Mouse (Mus musculus) MEL (cell line): ENCODE data around the gene Atrx. TPM values are rescaled to one million over a fixed set of nuclear protein-coding genes. Genes with fewer than 3 reads are reported as not detected.
A peak's percentile ranks its signal among the peaks of the same experiment; 100 is the strongest.

Experiments
- DNase-seq: peaks from one replicate; pipeline ENCODE4 v3.0.0; 2011; ENCODE audit warnings: low read depth, low spot score
- H3K27ac ChIP-seq: 2 replicates; pipeline ENCODE4 v1.5.1; 2012; ENCODE audit warnings: low read depth, mild to moderate bottlenecking, control low read depth, low read length, moderate library complexity; ENCODE audit not compliant: control insufficient read depth
- H3K27me3 ChIP-seq, 2 experiments: fragments of 150-350 bp in 1 of 2; sonication (generic) in 1 of 2; 2 replicates each; pipeline ENCODE4 v1.6.1; 2012; ENCODE audit warnings: low read length in 2 of 2, mild to moderate bottlenecking in 2 of 2, improper control_type of control experiment in 1 of 2, moderate library complexity in 1 of 2; ENCODE audit not compliant: insufficient read depth in 2 of 2, control insufficient read depth in 1 of 2
- H3K36me3 ChIP-seq, 2 experiments: 2 replicates each; pipeline ENCODE4 v1.6.1; 2012 to 2014; ENCODE audit warnings: low read length in 2 of 2, improper control_type of control experiment in 1 of 2, inconsistent platforms in 1 of 2, mild to moderate bottlenecking in 1 of 2; ENCODE audit not compliant: insufficient read depth in 2 of 2, control insufficient read depth in 1 of 2
- H3K4me1 ChIP-seq, 2 experiments: fragments of 150-350 bp in 1 of 2; sonication (generic) in 1 of 2; 2 replicates each; pipeline ENCODE4 v1.6.1; 2012; ENCODE audit warnings: low read length in 2 of 2, improper control_type of control experiment in 1 of 2, mild to moderate bottlenecking in 1 of 2; ENCODE audit not compliant: insufficient read depth in 2 of 2, control insufficient read depth in 1 of 2
- H3K4me3 ChIP-seq, 2 experiments: fragments of 150-350 bp in 1 of 2; sonication (generic) in 1 of 2; 2 replicates each; pipeline ENCODE4 v1.5.1; 2012; ENCODE audit warnings: low read depth in 2 of 2, low read length in 2 of 2, mild to moderate bottlenecking in 2 of 2, moderate library complexity in 2 of 2, control low read depth in 1 of 2, improper control_type of control experiment in 1 of 2; ENCODE audit not compliant: control insufficient read depth in 1 of 2, insufficient read depth in 1 of 2
- H3K79me2 ChIP-seq: 2 replicates; pipeline ENCODE4 v1.6.1; 2012; ENCODE audit warnings: mild to moderate bottlenecking, low read length, moderate library complexity; ENCODE audit not compliant: control insufficient read depth, poor library complexity, insufficient read depth
- H3K9ac ChIP-seq: 2 replicates; pipeline ENCODE4 v1.6.1; 2012; ENCODE audit warnings: low read depth, mild to moderate bottlenecking, control low read depth, low read length, moderate library complexity; ENCODE audit not compliant: control insufficient read depth, poor library complexity, severe bottlenecking
- H3K9me3 ChIP-seq: fragments of 150-350 bp; sonication (generic); replicated peaks from 2 replicates; pipeline ENCODE4 v1.6.1; 2012; ENCODE audit warnings: mild to moderate bottlenecking, low read length, improper control_type of control experiment, moderate library complexity; ENCODE audit not compliant: insufficient read depth
- CHD1 ChIP-seq: IDR thresholded peaks from 2 replicates; pipeline ENCODE4 v1.6.1; 2012; ENCODE audit warnings: low read depth, mild to moderate bottlenecking, inconsistent platforms, low read length, improper control_type of control experiment
- CHD2 ChIP-seq: IDR thresholded peaks from 2 replicates; pipeline ENCODE4 v1.6.1; 2011; ENCODE audit warnings: low read length, improper control_type of control experiment
- CTCF ChIP-seq, 3 experiments: IDR thresholded peaks in 2 of 3; conservative IDR thresholded peaks in 1 of 3; 2 replicates each; pipeline ENCODE4 v1.5.1; 2011 to 2012; ENCODE audit warnings: low read length in 3 of 3, low read depth in 2 of 3, mild to moderate bottlenecking in 2 of 3, improper control_type of control experiment in 1 of 3, inconsistent platforms in 1 of 3, mixed read lengths in 1 of 3, moderate library complexity in 1 of 3; ENCODE audit not compliant: control insufficient read depth in 1 of 3, insufficient read depth in 1 of 3, poor library complexity in 1 of 3, severe bottlenecking in 1 of 3
- E2F4 ChIP-seq: IDR thresholded peaks from 2 replicates; pipeline ENCODE4 v1.6.1; 2011; ENCODE audit warnings: low read depth, low read length, improper control_type of control experiment, borderline replicate concordance
- ELF1 ChIP-seq: IDR thresholded peaks from 2 replicates; pipeline ENCODE4 v1.6.1; 2014; ENCODE audit warnings: low read depth, mild to moderate bottlenecking, inconsistent platforms, low read length, improper control_type of control experiment, moderate library complexity
- EP300 ChIP-seq, 2 experiments: IDR thresholded peaks; 2 replicates each; pipeline ENCODE4 v1.6.1; 2011; ENCODE audit warnings: improper control_type of control experiment in 2 of 2, low read length in 2 of 2, low read depth in 1 of 2, mild to moderate bottlenecking in 1 of 2
- ETS1 ChIP-seq: IDR thresholded peaks from 2 replicates; pipeline ENCODE4 v1.6.1; 2012; ENCODE audit warnings: low read depth, mild to moderate bottlenecking, inconsistent platforms, low read length, improper control_type of control experiment, moderate library complexity
- GABPA ChIP-seq: IDR thresholded peaks from 2 replicates; pipeline ENCODE4 v1.6.1; 2012; ENCODE audit warnings: low read depth, mild to moderate bottlenecking, inconsistent platforms, low read length, improper control_type of control experiment, moderate library complexity
- GATA1 ChIP-seq: IDR thresholded peaks from 2 replicates; pipeline ENCODE4 v1.6.1; 2011; ENCODE audit warnings: low read depth, low read length, improper control_type of control experiment
- HCFC1 ChIP-seq: IDR thresholded peaks from 2 replicates; pipeline ENCODE4 v1.6.1; 2012; ENCODE audit warnings: low read depth, mild to moderate bottlenecking, inconsistent platforms, low read length, improper control_type of control experiment, moderate library complexity
- JUND ChIP-seq: IDR thresholded peaks from 2 replicates; pipeline ENCODE4 v1.6.1; 2011; ENCODE audit warnings: low read depth, mild to moderate bottlenecking, improper control_type of control experiment, low read length
- KAT2A ChIP-seq: conservative IDR thresholded peaks from 2 replicates; pipeline ENCODE4 v1.6.1; 2012; ENCODE audit warnings: low read depth, low read length, improper control_type of control experiment, inconsistent platforms
- MAFK ChIP-seq: IDR thresholded peaks from 2 replicates; pipeline ENCODE4 v1.6.1; 2011; ENCODE audit warnings: low read depth, mild to moderate bottlenecking, low read length, improper control_type of control experiment, borderline replicate concordance
- MAX ChIP-seq: IDR thresholded peaks from 2 replicates; pipeline ENCODE4 v1.6.1; 2011; ENCODE audit warnings: low read length, improper control_type of control experiment
- MAZ ChIP-seq: IDR thresholded peaks from 2 replicates; pipeline ENCODE4 v1.6.1; 2012; ENCODE audit warnings: low read depth, mild to moderate bottlenecking, inconsistent platforms, low read length, improper control_type of control experiment
- MEF2A ChIP-seq: IDR thresholded peaks from 2 replicates; pipeline ENCODE4 v1.6.1; 2014; ENCODE audit warnings: low read depth, mild to moderate bottlenecking, inconsistent platforms, low read length, improper control_type of control experiment; ENCODE audit not compliant: poor library complexity, insufficient replicate concordance, severe bottlenecking; ENCODE audit errors: extremely low read depth
- MXI1 ChIP-seq: IDR thresholded peaks from 2 replicates; pipeline ENCODE4 v1.6.1; 2011; ENCODE audit warnings: mild to moderate bottlenecking, low read depth, low read length, improper control_type of control experiment
- MYB ChIP-seq: IDR thresholded peaks from 2 replicates; pipeline ENCODE4 v1.6.1; 2011; ENCODE audit warnings: mild to moderate bottlenecking, low read depth, low read length, improper control_type of control experiment
- MYC ChIP-seq: IDR thresholded peaks from 2 replicates; pipeline ENCODE4 v1.6.1; 2011; ENCODE audit warnings: low read depth, mild to moderate bottlenecking, low read length, improper control_type of control experiment, moderate library complexity
- NELFE ChIP-seq: IDR thresholded peaks from 2 replicates; pipeline ENCODE4 v1.6.1; 2011; ENCODE audit warnings: low read depth, low read length, improper control_type of control experiment
- NRF1 ChIP-seq: IDR thresholded peaks from 2 replicates; pipeline ENCODE4 v1.6.1; 2014; ENCODE audit warnings: low read depth, mild to moderate bottlenecking, inconsistent platforms, low read length, improper control_type of control experiment, moderate library complexity; ENCODE audit not compliant: poor library complexity, insufficient read depth, severe bottlenecking
- POLR2A ChIP-seq, 2 experiments: IDR thresholded peaks; 2 replicates each; pipeline ENCODE4 v1.6.1; 2011 to 2012; ENCODE audit warnings: low read length in 2 of 2, mild to moderate bottlenecking in 2 of 2, control low read depth in 1 of 2, improper control_type of control experiment in 1 of 2, low read depth in 1 of 2, moderate library complexity in 1 of 2; ENCODE audit not compliant: control insufficient read depth in 1 of 2, insufficient read depth in 1 of 2, poor library complexity in 1 of 2
- POLR2AphosphoS2 ChIP-seq: IDR thresholded peaks from 2 replicates; pipeline ENCODE4 v1.6.1; 2011; ENCODE audit warnings: low read length, improper control_type of control experiment
- POLR2AphosphoS5 ChIP-seq: IDR thresholded peaks from 2 replicates; pipeline ENCODE4 v1.6.1; 2012; ENCODE audit warnings: low read depth, borderline replicate concordance, mild to moderate bottlenecking, inconsistent platforms, low read length, moderate library complexity, mixed read lengths
- RAD21 ChIP-seq: IDR thresholded peaks from 2 replicates; pipeline ENCODE4 v1.6.1; 2011; ENCODE audit warnings: mild to moderate bottlenecking, low read depth, low read length, improper control_type of control experiment
- RCOR1 ChIP-seq: IDR thresholded peaks from 2 replicates; pipeline ENCODE4 v1.6.1; 2012; ENCODE audit warnings: low read depth, mild to moderate bottlenecking, inconsistent platforms, low read length, improper control_type of control experiment
- SIN3A ChIP-seq: IDR thresholded peaks from 2 replicates; pipeline ENCODE4 v1.6.1; 2012; ENCODE audit warnings: low read length, improper control_type of control experiment, inconsistent platforms
- SMC3 ChIP-seq: IDR thresholded peaks from 2 replicates; pipeline ENCODE4 v1.6.1; 2011; ENCODE audit warnings: low read depth, low read length, improper control_type of control experiment
- TAL1 ChIP-seq: IDR thresholded peaks from 2 replicates; pipeline ENCODE4 v1.6.1; 2012; ENCODE audit warnings: mild to moderate bottlenecking, inconsistent platforms, low read length, moderate library complexity, mixed read lengths
- TBP ChIP-seq: IDR thresholded peaks from 2 replicates; pipeline ENCODE4 v1.8.0; 2011; ENCODE audit warnings: low read depth, low read length, improper control_type of control experiment
- TCF12 ChIP-seq: IDR thresholded peaks from 2 replicates; pipeline ENCODE4 v1.6.1; 2014; ENCODE audit warnings: low read depth, mild to moderate bottlenecking, inconsistent platforms, low read length, improper control_type of control experiment, moderate library complexity
- UBTF ChIP-seq: IDR thresholded peaks from 2 replicates; pipeline ENCODE4 v1.6.1; 2012; ENCODE audit warnings: low read depth, mild to moderate bottlenecking, inconsistent platforms, low read length, improper control_type of control experiment, moderate library complexity, borderline replicate concordance; ENCODE audit not compliant: insufficient read depth
- USF1 ChIP-seq: IDR thresholded peaks from 2 replicates; pipeline ENCODE4 v1.6.1; 2014; ENCODE audit warnings: low read depth, mild to moderate bottlenecking, inconsistent platforms, low read length, improper control_type of control experiment, moderate library complexity
- USF2 ChIP-seq, 2 experiments: IDR thresholded peaks; 2 replicates each; pipeline ENCODE4 v1.6.1; 2011 to 2012; ENCODE audit warnings: improper control_type of control experiment in 2 of 2, low read length in 2 of 2, borderline replicate concordance in 1 of 2, inconsistent platforms in 1 of 2, low read depth in 1 of 2, mild to moderate bottlenecking in 1 of 2; ENCODE audit not compliant: insufficient read depth in 1 of 2
- ZC3H11A ChIP-seq: IDR thresholded peaks from 2 replicates; pipeline ENCODE4 v1.6.1; 2012; ENCODE audit warnings: low read depth, mild to moderate bottlenecking, inconsistent platforms, low read length, improper control_type of control experiment
- ZKSCAN1 ChIP-seq: IDR thresholded peaks from 2 replicates; pipeline ENCODE4 v1.6.1; 2012; ENCODE audit warnings: low read depth, mild to moderate bottlenecking, inconsistent platforms, low read length, improper control_type of control experiment, moderate library complexity
- ZMIZ1 ChIP-seq: IDR thresholded peaks from 2 replicates; pipeline ENCODE4 v1.6.1; 2012; ENCODE audit warnings: low read depth, mild to moderate bottlenecking, inconsistent platforms, low read length, improper control_type of control experiment, moderate library complexity
- ZNF384 ChIP-seq: IDR thresholded peaks from 2 replicates; pipeline ENCODE4 v1.6.1; 2012; ENCODE audit warnings: low read depth, mild to moderate bottlenecking, inconsistent platforms, low read length, improper control_type of control experiment
- polyA plus RNA-seq, 2 experiments: library from polyadenylated mRNA; stranded (reverse) in 1 of 2; unstranded in 1 of 2; fragments of >175 nt in 1 of 2; fragments of >200 nt in 1 of 2; gene quantifications; 2 replicates each; pipeline versions ENCODE4 v1.2.1 to v1.2.4; 2012; ENCODE audit warnings: low replicate concordance in 2 of 2, low read depth in 1 of 2; ENCODE audit not compliant: insufficient read length in 2 of 2, insufficient read depth in 1 of 2, missing spikeins in 1 of 2
- total RNA-seq: library from RNA; depleted of rRNA; stranded (reverse); fragments of 300-350 nt; gene quantifications from 2 replicates; pipeline ENCODE4 v1.2.3, GENCODE M21; 2012

Gene Atrx
- total and polyA plus RNA-seq, 3 experiments, result 44.4 to 379 (median 46.9) TPM

GRCm38 (mm10) chrX:105824462-105824861 is 104.7 kb downstream of the Atrx start:
- peak overlapping the region; percentile 64 for H3K27ac ChIP-seq
- DNase-seq, result peak; percentile 72
- no peaks in the 10 kb centered on the region for H3K27me3 ChIP-seq
- H3K36me3 ChIP-seq, result peaks cover 3 to 6% of the 10 kb centered on the region in 2 experiments
- no peak overlapping the region for H3K4me3 ChIP-seq
- H3K9me3 ChIP-seq, result no peaks in the 10 kb centered on the region
- H3K79me2 ChIP-seq, result no peaks in the 10 kb centered on the region
- H3K9ac ChIP-seq, result no peak overlapping the region
- peaks cover 0 to 2% of the 10 kb centered on the region in 2 experiments; a peak in 1 of 4 replicates for H3K4me1 ChIP-seq
- TF ChIP-seq ETS1 (no peak), TBP (no peak), ELF1 (peak; percentile 34; the same call in 1 of the 2 replicates), SMC3 (no peak), GABPA (no peak), RCOR1 (peak; percentile 58), POLR2AphosphoS5 (no peak), E2F4 (no peak), GATA1 (peak; percentile 47; the same call in 1 of the 2 replicates), UBTF (no peak), CHD2 (no peak), NRF1 (no peak), MAZ (no peak), MEF2A (no peak), POLR2A (IDR thresholded peaks at IDR 0.05; ENCODE audit: control insufficient read depth in 1 of 2, insufficient read depth in 1 of 2, low read depth in 1 of 2, low read length in 2 of 2, poor library complexity in 1 of 2) (no peak), TAL1 (no peak), MXI1 (peak; percentile 68), NELFE (no peak), ZNF384 (no peak), MYC (0 out of 2 replicates have a peak, but pooled peaks have one; percentile 39), SIN3A (peak; percentile 48; the same call in 1 of the 2 replicates), CHD1 (no peak), CTCF (IDR thresholded peaks at IDR 0.05 in 2 of 3, conservative IDR thresholded peaks at IDR 0.05 in 1 of 3; ENCODE audit: control insufficient read depth in 1 of 3, insufficient read depth in 1 of 3, low read depth in 2 of 3, low read length in 3 of 3, poor library complexity in 1 of 3, severe bottlenecking in 1 of 3) (no peak), POLR2AphosphoS2 (no peak), USF1 (no peak), USF2 (IDR thresholded peaks at IDR 0.05; ENCODE audit: borderline replicate concordance in 1 of 2, insufficient read depth in 1 of 2, low read depth in 1 of 2, low read length in 2 of 2) (no peak), ZMIZ1 (no peak), KAT2A (no peak), JUND (no peak), ZC3H11A (no peak), MAFK (no peak), HCFC1 (no peak), MYB (no peak), EP300 (IDR thresholded peaks at IDR 0.05; ENCODE audit: low read depth in 1 of 2, low read length in 2 of 2) (peak; percentile 48 to 59), ZKSCAN1 (no peak), MAX (peak; percentile 47), RAD21 (no peak), TCF12 (0 out of 2 replicates have a peak, but pooled peaks have one; percentile 22)
